Mouse (Mus musculus) MEL (cell line): ENCODE data around the gene Aldob. TPM values are rescaled to one million over a fixed set of nuclear protein-coding genes. Genes with fewer than 3 reads are reported as not detected.

Experiments used
- DNase-seq: peaks from one replicate; pipeline ENCODE4 v3.0.0; 2011; ENCODE audit warnings: low read depth, low spot score
- H3K27ac ChIP-seq: 2 replicates; pipeline ENCODE4 v1.5.1; 2012; ENCODE audit warnings: low read depth, mild to moderate bottlenecking, control low read depth, low read length, moderate library complexity; ENCODE audit not compliant: control insufficient read depth
- H3K27me3 ChIP-seq, 2 experiments: fragments of 150-350 bp in 1 of 2; sonication (generic) in 1 of 2; 2 replicates each; pipeline ENCODE4 v1.6.1; 2012; ENCODE audit warnings: low read length in 2 of 2, mild to moderate bottlenecking in 2 of 2, improper control_type of control experiment in 1 of 2, moderate library complexity in 1 of 2; ENCODE audit not compliant: insufficient read depth in 2 of 2, control insufficient read depth in 1 of 2
- H3K36me3 ChIP-seq, 2 experiments: 2 replicates each; pipeline ENCODE4 v1.6.1; 2012 to 2014; ENCODE audit warnings: low read length in 2 of 2, improper control_type of control experiment in 1 of 2, inconsistent platforms in 1 of 2, mild to moderate bottlenecking in 1 of 2; ENCODE audit not compliant: insufficient read depth in 2 of 2, control insufficient read depth in 1 of 2
- H3K4me1 ChIP-seq, 2 experiments: fragments of 150-350 bp in 1 of 2; sonication (generic) in 1 of 2; 2 replicates each; pipeline ENCODE4 v1.6.1; 2012; ENCODE audit warnings: low read length in 2 of 2, improper control_type of control experiment in 1 of 2, mild to moderate bottlenecking in 1 of 2; ENCODE audit not compliant: insufficient read depth in 2 of 2, control insufficient read depth in 1 of 2
- H3K4me3 ChIP-seq, 2 experiments: fragments of 150-350 bp in 1 of 2; sonication (generic) in 1 of 2; 2 replicates each; pipeline ENCODE4 v1.5.1; 2012; ENCODE audit warnings: low read depth in 2 of 2, low read length in 2 of 2, mild to moderate bottlenecking in 2 of 2, moderate library complexity in 2 of 2, control low read depth in 1 of 2, improper control_type of control experiment in 1 of 2; ENCODE audit not compliant: control insufficient read depth in 1 of 2, insufficient read depth in 1 of 2
- H3K79me2 ChIP-seq: 2 replicates; pipeline ENCODE4 v1.6.1; 2012; ENCODE audit warnings: mild to moderate bottlenecking, low read length, moderate library complexity; ENCODE audit not compliant: control insufficient read depth, poor library complexity, insufficient read depth
- H3K9ac ChIP-seq: 2 replicates; pipeline ENCODE4 v1.6.1; 2012; ENCODE audit warnings: low read depth, mild to moderate bottlenecking, control low read depth, low read length, moderate library complexity; ENCODE audit not compliant: control insufficient read depth, poor library complexity, severe bottlenecking
- H3K9me3 ChIP-seq: fragments of 150-350 bp; sonication (generic); replicated peaks from 2 replicates; pipeline ENCODE4 v1.6.1; 2012; ENCODE audit warnings: mild to moderate bottlenecking, low read length, improper control_type of control experiment, moderate library complexity; ENCODE audit not compliant: insufficient read depth
- BHLHE40 ChIP-seq: IDR thresholded peaks from 2 replicates; pipeline ENCODE4 v1.6.1; 2012; ENCODE audit warnings: low read depth, mild to moderate bottlenecking, inconsistent platforms, low read length, improper control_type of control experiment, borderline replicate concordance
- CTCF ChIP-seq, 3 experiments: IDR thresholded peaks in 2 of 3; conservative IDR thresholded peaks in 1 of 3; 2 replicates each; pipeline ENCODE4 v1.5.1; 2011 to 2012; ENCODE audit warnings: low read length in 3 of 3, low read depth in 2 of 3, mild to moderate bottlenecking in 2 of 3, improper control_type of control experiment in 1 of 3, inconsistent platforms in 1 of 3, mixed read lengths in 1 of 3, moderate library complexity in 1 of 3; ENCODE audit not compliant: control insufficient read depth in 1 of 3, insufficient read depth in 1 of 3, poor library complexity in 1 of 3, severe bottlenecking in 1 of 3
- EP300 ChIP-seq, 2 experiments: IDR thresholded peaks; 2 replicates each; pipeline ENCODE4 v1.6.1; 2011; ENCODE audit warnings: improper control_type of control experiment in 2 of 2, low read length in 2 of 2, low read depth in 1 of 2, mild to moderate bottlenecking in 1 of 2
- GABPA ChIP-seq: IDR thresholded peaks from 2 replicates; pipeline ENCODE4 v1.6.1; 2012; ENCODE audit warnings: low read depth, mild to moderate bottlenecking, inconsistent platforms, low read length, improper control_type of control experiment, moderate library complexity
- HCFC1 ChIP-seq: IDR thresholded peaks from 2 replicates; pipeline ENCODE4 v1.6.1; 2012; ENCODE audit warnings: low read depth, mild to moderate bottlenecking, inconsistent platforms, low read length, improper control_type of control experiment, moderate library complexity
- JUND ChIP-seq: IDR thresholded peaks from 2 replicates; pipeline ENCODE4 v1.6.1; 2011; ENCODE audit warnings: low read depth, mild to moderate bottlenecking, improper control_type of control experiment, low read length
- KAT2A ChIP-seq: conservative IDR thresholded peaks from 2 replicates; pipeline ENCODE4 v1.6.1; 2012; ENCODE audit warnings: low read depth, low read length, improper control_type of control experiment, inconsistent platforms
- MAX ChIP-seq: IDR thresholded peaks from 2 replicates; pipeline ENCODE4 v1.6.1; 2011; ENCODE audit warnings: low read length, improper control_type of control experiment
- MXI1 ChIP-seq: IDR thresholded peaks from 2 replicates; pipeline ENCODE4 v1.6.1; 2011; ENCODE audit warnings: mild to moderate bottlenecking, low read depth, low read length, improper control_type of control experiment
- MYB ChIP-seq: IDR thresholded peaks from 2 replicates; pipeline ENCODE4 v1.6.1; 2011; ENCODE audit warnings: mild to moderate bottlenecking, low read depth, low read length, improper control_type of control experiment
- MYC ChIP-seq: IDR thresholded peaks from 2 replicates; pipeline ENCODE4 v1.6.1; 2011; ENCODE audit warnings: low read depth, mild to moderate bottlenecking, low read length, improper control_type of control experiment, moderate library complexity
- POLR2A ChIP-seq, 2 experiments: IDR thresholded peaks; 2 replicates each; pipeline ENCODE4 v1.6.1; 2011 to 2012; ENCODE audit warnings: low read length in 2 of 2, mild to moderate bottlenecking in 2 of 2, control low read depth in 1 of 2, improper control_type of control experiment in 1 of 2, low read depth in 1 of 2, moderate library complexity in 1 of 2; ENCODE audit not compliant: control insufficient read depth in 1 of 2, insufficient read depth in 1 of 2, poor library complexity in 1 of 2
- SIN3A ChIP-seq: IDR thresholded peaks from 2 replicates; pipeline ENCODE4 v1.6.1; 2012; ENCODE audit warnings: low read length, improper control_type of control experiment, inconsistent platforms
- TAL1 ChIP-seq: IDR thresholded peaks from 2 replicates; pipeline ENCODE4 v1.6.1; 2012; ENCODE audit warnings: mild to moderate bottlenecking, inconsistent platforms, low read length, moderate library complexity, mixed read lengths
- TBP ChIP-seq: IDR thresholded peaks from 2 replicates; pipeline ENCODE4 v1.8.0; 2011; ENCODE audit warnings: low read depth, low read length, improper control_type of control experiment
- TCF12 ChIP-seq: IDR thresholded peaks from 2 replicates; pipeline ENCODE4 v1.6.1; 2014; ENCODE audit warnings: low read depth, mild to moderate bottlenecking, inconsistent platforms, low read length, improper control_type of control experiment, moderate library complexity
- USF2 ChIP-seq, 2 experiments: IDR thresholded peaks; 2 replicates each; pipeline ENCODE4 v1.6.1; 2011 to 2012; ENCODE audit warnings: improper control_type of control experiment in 2 of 2, low read length in 2 of 2, borderline replicate concordance in 1 of 2, inconsistent platforms in 1 of 2, low read depth in 1 of 2, mild to moderate bottlenecking in 1 of 2; ENCODE audit not compliant: insufficient read depth in 1 of 2
- ZKSCAN1 ChIP-seq: IDR thresholded peaks from 2 replicates; pipeline ENCODE4 v1.6.1; 2012; ENCODE audit warnings: low read depth, mild to moderate bottlenecking, inconsistent platforms, low read length, improper control_type of control experiment, moderate library complexity
- ZMIZ1 ChIP-seq: IDR thresholded peaks from 2 replicates; pipeline ENCODE4 v1.6.1; 2012; ENCODE audit warnings: low read depth, mild to moderate bottlenecking, inconsistent platforms, low read length, improper control_type of control experiment, moderate library complexity
- ZNF384 ChIP-seq: IDR thresholded peaks from 2 replicates; pipeline ENCODE4 v1.6.1; 2012; ENCODE audit warnings: low read depth, mild to moderate bottlenecking, inconsistent platforms, low read length, improper control_type of control experiment
- polyA plus RNA-seq, 2 experiments: library from polyadenylated mRNA; stranded (reverse) in 1 of 2; unstranded in 1 of 2; fragments of >175 nt in 1 of 2; fragments of >200 nt in 1 of 2; gene quantifications; 2 replicates each; pipeline versions ENCODE4 v1.2.1 to v1.2.4; 2012; ENCODE audit warnings: low replicate concordance in 2 of 2, low read depth in 1 of 2; ENCODE audit not compliant: insufficient read length in 2 of 2, insufficient read depth in 1 of 2, missing spikeins in 1 of 2
- total RNA-seq: library from RNA; depleted of rRNA; stranded (reverse); fragments of 300-350 nt; gene quantifications from 2 replicates; pipeline ENCODE4 v1.2.3, GENCODE M21; 2012

Gene Aldob
- total and polyA plus RNA-seq, 3 experiments: not detected

- H3K9ac ChIP-seq: no peak overlapping the region
- H3K79me2 ChIP-seq: no peaks in the 10 kb centered on the region
- no peak for TF ChIP-seq TAL1
- no peak for TF ChIP-seq EP300 (IDR thresholded peaks at IDR 0.05; ENCODE audit: low read depth in 1 of 2, low read length in 2 of 2)
- no peak for TF ChIP-seq ZMIZ1
- no peak for TF ChIP-seq HCFC1
- TF ChIP-seq BHLHE40: no peak
- no peak for TF ChIP-seq SIN3A
- no peak for TF ChIP-seq MAX
- TF ChIP-seq TBP: no peak
- no peak for TF ChIP-seq ZNF384
- TF ChIP-seq MXI1: no peak
- TF ChIP-seq JUND: no peak
- TF ChIP-seq MYB: no peak
- TF ChIP-seq MYC: no peak
- no peak for TF ChIP-seq CTCF (IDR thresholded peaks at IDR 0.05 in 2 of 3, conservative IDR thresholded peaks at IDR 0.05 in 1 of 3; ENCODE audit: control insufficient read depth in 1 of 3, insufficient read depth in 1 of 3, low read depth in 2 of 3, low read length in 3 of 3, poor library complexity in 1 of 3, severe bottlenecking in 1 of 3)
- no peak for TF ChIP-seq KAT2A
- TF ChIP-seq GABPA: no peak
- TF ChIP-seq TCF12: no peak
- no peak overlapping the region for H3K27ac ChIP-seq
- no peak overlapping the region for H3K4me3 ChIP-seq
- no peak for DNase-seq
- H3K36me3 ChIP-seq: no peaks in the 10 kb centered on the region
- H3K4me1 ChIP-seq: no peaks in the 10 kb centered on the region
- no peaks in the 10 kb centered on the region for H3K9me3 ChIP-seq
- H3K27me3 ChIP-seq: peaks cover 2 to 4% of the 10 kb centered on the region in 2 experiments; a peak in 3 of 4 replicates
Measured at GRCm38 (mm10) chr4:49546026-49546425, 3.3 kb downstream of the Aldob start.

- Histone ChIP-seq H3K36me3 (no peaks in the 10 kb centered on the region), H3K9ac (no peak overlapping the region), H3K27ac (no peak overlapping the region), H3K79me2 (no peaks in the 10 kb centered on the region), H3K27me3 (peaks cover 2% of the 10 kb centered on the region in 2 experiments; a peak in 2 of 4 replicates), H3K4me1 (no peaks in the 10 kb centered on the region), H3K4me3 (no peak overlapping the region), H3K9me3 (no peaks in the 10 kb centered on the region)
- DNase-seq: no peak
- TF ChIP-seq POLR2A (IDR thresholded peaks at IDR 0.05; ENCODE audit: control insufficient read depth in 1 of 2, insufficient read depth in 1 of 2, low read depth in 1 of 2, low read length in 2 of 2, poor library complexity in 1 of 2) (no peak), ZKSCAN1 (no peak), BHLHE40 (no peak), USF2 (IDR thresholded peaks at IDR 0.05; ENCODE audit: borderline replicate concordance in 1 of 2, insufficient read depth in 1 of 2, low read depth in 1 of 2, low read length in 2 of 2) (no peak), ZMIZ1 (no peak)
Measured at GRCm38 (mm10) chr4:49540966-49541365, 8.4 kb downstream of the Aldob start.
